Mouse (Mus musculus): ENCODE measurements at regions not wholly inside any gene's neighbourhood (a gene's known extent, or its start where the extent isn't known, plus 50 kb on each side); places are given as distances from the start of the nearest gene placed in this dataset.

GRCm38 (mm10) chr7:87186443-87187153 lies 59.3 kb upstream of the Nox4 start:
- no peaks in the 10 kb centered on the region for H3K36me3 ChIP-seq (ENCODE audit: control insufficient read depth, insufficient read depth, low read length)
- H3K4me3 ChIP-seq (ENCODE audit: insufficient read depth, low read depth, low read length), result no peak overlapping the region
- no peak for DNase-seq (ENCODE audit: extremely low read depth, low read depth, low spot score)
- no peak overlapping the region for H3K27ac ChIP-seq (replicated peaks; ENCODE audit: insufficient read depth, low read depth, low read length)
- H3K9ac ChIP-seq (ENCODE audit: low read depth, low read length), result no peak overlapping the region
- no peaks in the 10 kb centered on the region for H3K4me1 ChIP-seq (ENCODE audit: control insufficient read depth, insufficient read depth, low read length)
- H3K79me2 ChIP-seq (ENCODE audit: control insufficient read depth, insufficient read depth, low read length), result no peaks in the 10 kb centered on the region
- WGBS, result 72% methylated on average over 2 of the region's 2 CpGs
- TF ChIP-seq POLR2A (IDR thresholded peaks at IDR 0.05; ENCODE audit: extremely low read depth, insufficient read depth, low read length) (no peak), CTCF (IDR thresholded peaks at IDR 0.05; ENCODE audit: low read depth, low read length) (no peak)
- no peaks in the 10 kb centered on the region for H3K27me3 ChIP-seq (ENCODE audit: control insufficient read depth, insufficient read depth, low read length)

- no peak for TF ChIP-seq POLR2A (IDR thresholded peaks at IDR 0.05; ENCODE audit: extremely low read depth, insufficient read depth, low read length)
- TF ChIP-seq CTCF (IDR thresholded peaks at IDR 0.05; ENCODE audit: low read depth, low read length), result no peak
- Histone ChIP-seq H3K27ac (replicated peaks; ENCODE audit: insufficient read depth, low read depth, low read length) (no peak overlapping the region), H3K9ac (ENCODE audit: low read depth, low read length) (no peak overlapping the region), H3K79me2 (ENCODE audit: control insufficient read depth, insufficient read depth, low read length) (no peaks in the 10 kb centered on the region), H3K4me3 (ENCODE audit: insufficient read depth, low read depth, low read length) (no peak overlapping the region), H3K36me3 (ENCODE audit: control insufficient read depth, insufficient read depth, low read length) (no peaks in the 10 kb centered on the region), H3K4me1 (ENCODE audit: control insufficient read depth, insufficient read depth, low read length) (no peaks in the 10 kb centered on the region), H3K27me3 (ENCODE audit: control insufficient read depth, insufficient read depth, low read length) (no peaks in the 10 kb centered on the region)
- 57% methylated on average over 1 of the region's 1 CpGs for WGBS
- DNase-seq (ENCODE audit: extremely low read depth, low read depth, low spot score), result no peak
Observed at GRCm38 (mm10) chr7:87195647-87196046, 50.2 kb upstream of the Nox4 start.
